In genomic region chr13:114388211-114388965, GRCm38 (mm10) we compare ENCODE assay signal across 8 mouse cellular contexts. TPM values are rescaled to one million over a fixed set of nuclear protein-coding genes. Genes with fewer than 3 reads are reported as not detected.
DNase-seq lines count a peak whose midpoint lies in the region; ATAC-seq and TF ChIP-seq lines count a peak whose summit lies in the region.

Gene Ndufs4, minus strand, starts transcription at chr13:114388258.

- 40% methylated on average over 13 of the region's 13 CpGs for whole genome bisulfite sequencing in heart, embryonic 11.5 days (ENCODE audit: insufficient replicate concordance)
- 47% methylated on average over 13 of the region's 13 CpGs for WGBS in midbrain, embryonic 16.5 days

- peak within 1 kb of the TSS; percentile 95 for H3K9ac ChIP-seq in heart, embryonic 11.5 days (ENCODE audit: low read depth, low read length)
- peak within 1 kb of the TSS; percentile 84 for H3K9ac ChIP-seq in midbrain, embryonic 16.5 days (ENCODE audit: low read depth, low read length)

- H3K9me3 ChIP-seq in heart, embryonic 11.5 days (replicated peaks; ENCODE audit: control insufficient read depth, low read length): no peaks in the 10 kb centered on the region
- no peaks in the 10 kb centered on the region for H3K9me3 ChIP-seq in midbrain, embryonic 16.5 days (replicated peaks; ENCODE audit: control insufficient read depth, low read length, poor library complexity, severe bottlenecking)

- H3K4me1 ChIP-seq in cortical plate, adult 2 months (ENCODE audit: control insufficient read depth, insufficient read depth, low read length): no peaks in the 10 kb centered on the region
- peaks cover 8% of the 10 kb centered on the region; the same call in 1 of the 2 replicates for H3K4me1 ChIP-seq in heart, embryonic 11.5 days (ENCODE audit: control insufficient read depth, insufficient read depth, low read length)
- H3K4me1 ChIP-seq in midbrain, embryonic 16.5 days (ENCODE audit: control insufficient read depth, insufficient read depth, low read length): peaks cover 12% of the 10 kb centered on the region

- no peaks in the 10 kb centered on the region for H3K27me3 ChIP-seq in heart, embryonic 11.5 days (ENCODE audit: control insufficient read depth, insufficient read depth, low read length)
- no peaks in the 10 kb centered on the region for H3K27me3 ChIP-seq in midbrain, embryonic 16.5 days (ENCODE audit: control insufficient read depth, insufficient read depth, low read depth, low read length)

- peak within 1 kb of the TSS; percentile 89 for H3K27ac ChIP-seq in cortical plate, adult 2 months (ENCODE audit: insufficient read depth, low read length)
- H3K27ac ChIP-seq in heart, embryonic 11.5 days (ENCODE audit: low read depth, low read length): peak within 1 kb of the TSS; percentile 82
- H3K27ac ChIP-seq in midbrain, embryonic 16.5 days (ENCODE audit: low read length): peak within 1 kb of the TSS; percentile 87

- peak; percentile 10 for DNase-seq in thymus, postnatal 4 days
- DNase-seq in thymus, postnatal 25 days: no peak
- DNase-seq in layer of hippocampus, postnatal 36 days: no peak
- no peak for DNase-seq in MN1 (ENCODE audit: low spot score)
- DNase-seq in thymus, postnatal 14 days: no peak

- H3K4me2 ChIP-seq in heart, embryonic 11.5 days: peak within 1 kb of the TSS; percentile 83
- peak within 1 kb of the TSS; percentile 86 for H3K4me2 ChIP-seq in midbrain, embryonic 16.5 days (ENCODE audit: low read length)

- no peaks in the 10 kb centered on the region for H3K36me3 ChIP-seq in heart, embryonic 11.5 days (ENCODE audit: control insufficient read depth, insufficient read depth, low read length)
- no peaks in the 10 kb centered on the region for H3K36me3 ChIP-seq in midbrain, embryonic 16.5 days (ENCODE audit: control insufficient read depth, insufficient read depth, low read length)

- TF ChIP-seq POLR2A in cortical plate, adult 2 months (IDR thresholded peaks at IDR 0.05; ENCODE audit: extremely low read depth, insufficient read depth, low read length): no peak

- no peak for TF ChIP-seq CTCF in cortical plate, adult 2 months (IDR thresholded peaks at IDR 0.05; ENCODE audit: extremely low read depth, insufficient read depth, low read length)

- H3K4me3 ChIP-seq in cortical plate, adult 2 months (ENCODE audit: insufficient read depth, low read length): peak within 1 kb of the TSS; percentile 90
- H3K4me3 ChIP-seq in heart, embryonic 11.5 days (ENCODE audit: low read depth, low read length): peak within 1 kb of the TSS; percentile 98
- H3K4me3 ChIP-seq in midbrain, embryonic 16.5 days (ENCODE audit: low read depth, low read length): peak within 1 kb of the TSS; percentile 65

- ATAC-seq in heart, embryonic 11.5 days (replicated peaks; ENCODE audit: insufficient number of reproducible peaks, low FRiP score, low TSS enrichment): no peak
- peak; percentile 46; the same call in 1 of the 2 replicates for ATAC-seq in midbrain, embryonic 16.5 days

RNA-seq across cellular contexts. Expression of gene Ndufs4, which starts in this region (rescaled TPM):
- polyA plus RNA-seq in cortical plate, adult 2 months (2012; rRNA removed): 125 and 133 TPM in 2 replicates
- polyA plus RNA-seq in heart, embryonic 11.5 days (2014; fragmentation: Nextera tagmentation; extraction: Ambion mirVana): 389 and 403 TPM in 2 replicates
- 100 to 1,000 TPM; 147 to 150 TPM for total RNA-seq in layer of hippocampus, postnatal 36 days (2021)
- polyA plus RNA-seq in midbrain, embryonic 16.5 days (2015; fragmentation: Nextera tagmentation; extraction: Ambion mirVana): 363 and 373 TPM in 2 replicates
